Mouse (Mus musculus): ENCODE data around the gene Tcf23. TPM values are rescaled to one million over a fixed set of nuclear protein-coding genes. Genes with fewer than 3 reads are reported as not detected.

Gene Tcf23
- polyA plus RNA-seq, 1 experiment from 2014 or later: 0.40 TPM

Other genes with a start within 250 kb of the Tcf23 start
- 22.4 and 25.4 TPM in 2 replicates for gene Mapre3, start 154.0 kb upstream of the Tcf23 start, polyA plus RNA-seq (2015; fragmentation: Nextera tagmentation; extraction: Ambion mirVana)
- gene Tmem214, start 100.7 kb upstream of the Tcf23 start, polyA plus RNA-seq (2015; fragmentation: Nextera tagmentation; extraction: Ambion mirVana): 79.8 and 84.4 TPM in 2 replicates
- 20.9 and 21.2 TPM in 2 replicates for gene Agbl5, start 80.0 kb upstream of the Tcf23 start, polyA plus RNA-seq (2015; fragmentation: Nextera tagmentation; extraction: Ambion mirVana)
- 446 TPM in 2 replicates for gene Ost4, start 60.9 kb upstream of the Tcf23 start, polyA plus RNA-seq (2015; fragmentation: Nextera tagmentation; extraction: Ambion mirVana)
- gene Emilin1, start 55.3 kb upstream of the Tcf23 start, polyA plus RNA-seq (2015; fragmentation: Nextera tagmentation; extraction: Ambion mirVana): 212 and 225 TPM in 2 replicates
- gene Khk, start 47.2 kb upstream of the Tcf23 start, polyA plus RNA-seq (2015; fragmentation: Nextera tagmentation; extraction: Ambion mirVana): 13.2 and 15.0 TPM in 2 replicates
- 2.1 and 3.3 TPM in 2 replicates for gene Cgref1, start 23.1 kb upstream of the Tcf23 start, polyA plus RNA-seq (2015; fragmentation: Nextera tagmentation; extraction: Ambion mirVana)
- gene Preb, start 8.3 kb upstream of the Tcf23 start, polyA plus RNA-seq (2015; fragmentation: Nextera tagmentation; extraction: Ambion mirVana): 125 and 129 TPM in 2 replicates
- gene Atraid, start 79.7 kb downstream of the Tcf23 start, polyA plus RNA-seq (2015; fragmentation: Nextera tagmentation; extraction: Ambion mirVana): 170 and 172 TPM in 2 replicates
- 6.1 and 8.2 TPM in 2 replicates for gene Slc5a6, start 80.3 kb downstream of the Tcf23 start, polyA plus RNA-seq (2015; fragmentation: Nextera tagmentation; extraction: Ambion mirVana)
- 19.8 and 23.7 TPM in 2 replicates for gene Cad, start 86.1 kb downstream of the Tcf23 start, polyA plus RNA-seq (2015; fragmentation: Nextera tagmentation; extraction: Ambion mirVana)
- not detected in 2 replicates for gene Dnajc5g, start 137.6 kb downstream of the Tcf23 start, polyA plus RNA-seq (2015; fragmentation: Nextera tagmentation; extraction: Ambion mirVana)
- 0.25 and 0.54 TPM in 2 replicates for gene Slc30a3, start 139.6 kb downstream of the Tcf23 start, polyA plus RNA-seq (2015; fragmentation: Nextera tagmentation; extraction: Ambion mirVana)
- gene Trim54, start 148.1 kb downstream of the Tcf23 start, polyA plus RNA-seq (2015; fragmentation: Nextera tagmentation; extraction: Ambion mirVana): 0.65 and 2.3 TPM in 2 replicates
- gene Ucn, start 170.2 kb downstream of the Tcf23 start, polyA plus RNA-seq (2015; fragmentation: Nextera tagmentation; extraction: Ambion mirVana): not detected in 2 replicates
- 59.0 and 61.3 TPM in 2 replicates for gene Mpv17, start 185.6 kb downstream of the Tcf23 start, polyA plus RNA-seq (2015; fragmentation: Nextera tagmentation; extraction: Ambion mirVana)
- gene Gm29609, start 211.2 kb downstream of the Tcf23 start, polyA plus RNA-seq (2015; fragmentation: Nextera tagmentation; extraction: Ambion mirVana): 1.5 and 1.9 TPM in 2 replicates
- gene Gtf3c2, start 211.5 kb downstream of the Tcf23 start, polyA plus RNA-seq (2015; fragmentation: Nextera tagmentation; extraction: Ambion mirVana): 72.4 and 78.2 TPM in 2 replicates
- 144 and 145 TPM in 2 replicates for gene Snx17, start 224.6 kb downstream of the Tcf23 start, polyA plus RNA-seq (2015; fragmentation: Nextera tagmentation; extraction: Ambion mirVana)
- 58.9 and 64.2 TPM in 2 replicates for gene Eif2b4, start 224.8 kb downstream of the Tcf23 start, polyA plus RNA-seq (2015; fragmentation: Nextera tagmentation; extraction: Ambion mirVana)
- gene Zfp513, start 233.6 kb downstream of the Tcf23 start, polyA plus RNA-seq (2015; fragmentation: Nextera tagmentation; extraction: Ambion mirVana): 5.8 and 6.6 TPM in 2 replicates

Data from lung, embryonic 16.5 days (tissue).